24 mouse cellular contexts compared by ENCODE assay signal in genomic region chr19:28246186-28246585, GRCm38 (mm10).
"Had no signal": no experiment of that assay in that cellular context is flagged by ENCODE, and none has a peak within 500 bp of the region (broad histone marks: within the 10 kb centered on the region; RNA-seq: fewer than 3 reads in every experiment).

No protein-coding gene starts in this region.

- H3K4me1 ChIP-seq: heart, embryonic 10.5 days; heart, embryonic 12.5 days; hindbrain, embryonic 13.5 days; hindbrain, embryonic 15.5 days; kidney, embryonic 15.5 days; limb, embryonic 10.5 days; limb, embryonic 12.5 days; liver, embryonic 12.5 days had no signal

- H3K9me3 ChIP-seq: heart, embryonic 10.5 days; hindbrain, embryonic 13.5 days; hindbrain, embryonic 15.5 days; kidney, embryonic 15.5 days; limb, embryonic 10.5 days; limb, embryonic 12.5 days; liver, embryonic 12.5 days had no signal

- H3K4me3 ChIP-seq: heart, embryonic 10.5 days; heart, embryonic 12.5 days; hindbrain, embryonic 13.5 days; hindbrain, embryonic 15.5 days; kidney, embryonic 15.5 days; limb, embryonic 10.5 days; limb, embryonic 12.5 days; liver, embryonic 12.5 days had no signal

- ATAC-seq: hindbrain, postnatal 0 days; intestine, embryonic 16.5 days; liver, embryonic 12.5 days had no signal

- H3K9ac ChIP-seq: heart, embryonic 12.5 days; hindbrain, embryonic 13.5 days; hindbrain, embryonic 15.5 days; kidney, embryonic 15.5 days; limb, embryonic 12.5 days; liver, embryonic 12.5 days; liver, embryonic 14.5 days had no signal

- H3K4me2 ChIP-seq: heart, embryonic 12.5 days; hindbrain, embryonic 13.5 days; hindbrain, embryonic 15.5 days; kidney, embryonic 15.5 days; limb, embryonic 12.5 days; liver, embryonic 12.5 days had no signal

- H3K27me3 ChIP-seq: heart, embryonic 12.5 days; hindbrain, embryonic 13.5 days; hindbrain, embryonic 15.5 days; kidney, embryonic 15.5 days; limb, embryonic 12.5 days; liver, embryonic 12.5 days had no signal

- H3K27ac ChIP-seq: heart, embryonic 10.5 days; hindbrain, embryonic 13.5 days; hindbrain, embryonic 15.5 days; hindbrain, postnatal 0 days; kidney, embryonic 15.5 days; kidney, postnatal 0 days; limb, embryonic 10.5 days; limb, embryonic 12.5 days; liver, embryonic 12.5 days; liver, embryonic 14.5 days had no signal

- DNase-seq: gastrocnemius, postnatal 14 days; gastrocnemius, postnatal 36 days; heart, adult 18-20 months; heart, postnatal 10 days; kidney, adult 11 months; kidney, adult 2 months; kidney, adult 9 months; kidney, postnatal 14 days; kidney, postnatal 36 days; layer of hippocampus, adult 9-11 months; layer of hippocampus, postnatal 36 days; liver had no signal

- H3K36me3 ChIP-seq: heart, embryonic 10.5 days; heart, embryonic 12.5 days; hindbrain, embryonic 13.5 days; hindbrain, embryonic 15.5 days; kidney, embryonic 15.5 days; limb, embryonic 10.5 days; limb, embryonic 12.5 days; liver, embryonic 12.5 days had no signal
